Comparison of ENCODE assay signal across 7 mouse cellular contexts in genomic region chr2:33178243-33178932, GRCm38 (mm10). TPM values are rescaled to one million over a fixed set of nuclear protein-coding genes. Genes with fewer than 3 reads are reported as not detected.
DNase-seq lines count a peak whose midpoint lies in the region; ATAC-seq lines count a peak whose summit lies in the region.

No protein-coding gene starts in this region.

- 51% methylated on average over 11 of the region's 11 CpGs for WGBS in embryonic facial prominence, embryonic 15.5 days
- WGBS in hindbrain, embryonic 13.5 days: 57% methylated on average over 11 of the region's 11 CpGs
- WGBS in midbrain, embryonic 13.5 days: 61% methylated on average over 11 of the region's 11 CpGs

- H3K9me3 ChIP-seq in embryonic facial prominence, embryonic 15.5 days (replicated peaks): no peaks in the 10 kb centered on the region
- no peaks in the 10 kb centered on the region for H3K9me3 ChIP-seq in hindbrain, embryonic 13.5 days
- H3K9me3 ChIP-seq in midbrain, embryonic 13.5 days: no peaks in the 10 kb centered on the region

- H3K4me2 ChIP-seq in embryonic facial prominence, embryonic 15.5 days (replicated peaks): no peak overlapping the region
- no peak overlapping the region for H3K4me2 ChIP-seq in hindbrain, embryonic 13.5 days
- no peak overlapping the region for H3K4me2 ChIP-seq in midbrain, embryonic 13.5 days (replicated peaks)

- no peaks in the 10 kb centered on the region for H3K27me3 ChIP-seq in embryonic facial prominence, embryonic 15.5 days
- H3K27me3 ChIP-seq in hindbrain, embryonic 13.5 days: no peaks in the 10 kb centered on the region
- no peaks in the 10 kb centered on the region for H3K27me3 ChIP-seq in midbrain, embryonic 13.5 days

- peaks cover 40% of the 10 kb centered on the region for H3K4me1 ChIP-seq in embryonic facial prominence, embryonic 15.5 days
- H3K4me1 ChIP-seq in hindbrain, embryonic 13.5 days (replicated peaks): peaks cover 43% of the 10 kb centered on the region
- H3K4me1 ChIP-seq in midbrain, embryonic 13.5 days (replicated peaks): peaks cover 38% of the 10 kb centered on the region

- H3K4me3 ChIP-seq in embryonic facial prominence, embryonic 15.5 days (replicated peaks): no peak overlapping the region
- H3K4me3 ChIP-seq in hindbrain, embryonic 13.5 days: no peak overlapping the region
- no peak overlapping the region for H3K4me3 ChIP-seq in midbrain, embryonic 13.5 days (replicated peaks)

- 0 out of 2 replicates have a peak overlapping the region, but pooled peaks have one; percentile 83 for H3K27ac ChIP-seq in embryonic facial prominence, embryonic 15.5 days (replicated peaks)
- peak overlapping the region; percentile 72 for H3K27ac ChIP-seq in hindbrain, embryonic 13.5 days
- no peak overlapping the region for H3K27ac ChIP-seq in midbrain, embryonic 13.5 days

- peak; percentile 49; the same call in 1 of the 2 replicates for ATAC-seq in embryonic facial prominence, embryonic 15.5 days (ENCODE audit: insufficient number of reproducible peaks, low FRiP score, low TSS enrichment, low read depth)
- peak; percentile 73 for ATAC-seq in hindbrain, embryonic 13.5 days (ENCODE audit: low FRiP score)
- peak; percentile 57; the same call in 1 of the 2 replicates for ATAC-seq in midbrain, embryonic 13.5 days
- ATAC-seq in megakaryocyte-erythroid progenitor cell, adult 5-6 weeks (replicated peaks; ENCODE audit: low FRiP score, low TSS enrichment, poor library complexity, severe bottlenecking): no peak

- DNase-seq in right cerebral cortex, postnatal 4 days: peak; percentile 23
- DNase-seq in right cerebral cortex, postnatal 14 days: no peak
- no peak for DNase-seq in adrenal gland, postnatal 10 days

- no peak overlapping the region for H3K9ac ChIP-seq in embryonic facial prominence, embryonic 15.5 days
- H3K9ac ChIP-seq in hindbrain, embryonic 13.5 days: peak overlapping the region; percentile 21; the same call in 1 of the 2 replicates
- H3K9ac ChIP-seq in midbrain, embryonic 13.5 days (replicated peaks): no peak overlapping the region

- no peaks in the 10 kb centered on the region for H3K36me3 ChIP-seq in embryonic facial prominence, embryonic 15.5 days
- peaks cover 9% of the 10 kb centered on the region for H3K36me3 ChIP-seq in hindbrain, embryonic 13.5 days
- H3K36me3 ChIP-seq in midbrain, embryonic 13.5 days: peaks cover 7% of the 10 kb centered on the region

RNA-seq across cellular contexts. Expression of gene Angptl2, which starts 37.5 kb away (rescaled TPM):
- polyA plus RNA-seq in embryonic facial prominence, embryonic 15.5 days (2015; fragmentation: Nextera tagmentation; extraction: Ambion mirVana): 59.2 and 62.1 TPM in 2 replicates
- polyA plus RNA-seq in hindbrain, embryonic 13.5 days (2015; fragmentation: Nextera tagmentation; extraction: Ambion mirVana): 16.9 and 17.9 TPM in 2 replicates
- 14.8 and 15.5 TPM in 2 replicates for polyA plus RNA-seq in midbrain, embryonic 13.5 days (2015; fragmentation: Nextera tagmentation; extraction: Ambion mirVana)
- total RNA-seq in megakaryocyte-erythroid progenitor cell, adult 5-6 weeks (2014; fragmentation: Nextera tagmentation): not detected in 2 replicates
- total RNA-seq in megakaryocyte-erythroid progenitor cell, adult 5-6 weeks (2017): 0.72 and 0.89 TPM in 2 replicates
- total RNA-seq in adrenal gland, postnatal 10 days (2021): 10 to 100 TPM; 51.9 to 66.1 TPM

RNA-seq across cellular contexts. Expression of gene Garnl3, which starts 46.9 kb away (rescaled TPM):
- 8.8 and 10.7 TPM in 2 replicates for polyA plus RNA-seq in embryonic facial prominence, embryonic 15.5 days (2015; fragmentation: Nextera tagmentation; extraction: Ambion mirVana)
- polyA plus RNA-seq in hindbrain, embryonic 13.5 days (2015; fragmentation: Nextera tagmentation; extraction: Ambion mirVana): 36.6 and 39.4 TPM in 2 replicates
- polyA plus RNA-seq in midbrain, embryonic 13.5 days (2015; fragmentation: Nextera tagmentation; extraction: Ambion mirVana): 22.9 and 24.2 TPM in 2 replicates
- total RNA-seq in megakaryocyte-erythroid progenitor cell, adult 5-6 weeks (2014; fragmentation: Nextera tagmentation): 2.5 and 3.3 TPM in 2 replicates
- total RNA-seq in megakaryocyte-erythroid progenitor cell, adult 5-6 weeks (2017): 0.61 TPM in 1 of 2 replicates, not detected in the other
- 10 to 100 TPM; 16.4 to 29.5 TPM for total RNA-seq in adrenal gland, postnatal 10 days (2021)
